Mouse (Mus musculus) T-cell, adult 2 months (primary cell): ENCODE results near the gene Apbb2.

Experiments
- DNase-seq: peaks from one replicate; pipeline ENCODE4 v3.0.0; 2022; ENCODE audit warnings: low spot score

Apbb2 gene

GRCm38 (mm10) chr5:66376589-66377270 is 241.9 kb downstream of the Apbb2 start:
- no peak for DNase-seq

- no peak for DNase-seq
These were observed 244.2 kb downstream of the Apbb2 start for GRCm38 (mm10) chr5:66374413-66374812.

GRCm38 (mm10) chr5:66373515-66374164 is 244.9 kb downstream of the Apbb2 start:
- no peak for DNase-seq

GRCm38 (mm10) chr5:66371131-66371530 is 247.5 kb downstream of the Apbb2 start:
- no peak for DNase-seq

- peak; percentile 24 for DNase-seq
These were observed 249.6 kb downstream of the Apbb2 start for GRCm38 (mm10) chr5:66368966-66369365.

- DNase-seq: no peak
These were observed 250.9 kb downstream of the Apbb2 start for GRCm38 (mm10) chr5:66367641-66368040.

GRCm38 (mm10) chr5:66363274-66364261 is 255.0 kb downstream of the Apbb2 start:
- DNase-seq: no peak

- no peak for DNase-seq
These were observed 257.8 kb downstream of the Apbb2 start for GRCm38 (mm10) chr5:66360739-66361138.

- DNase-seq: no peak
These were observed 258.7 kb downstream of the Apbb2 start for GRCm38 (mm10) chr5:66359742-66360423.

- no peak for DNase-seq
These were observed 263.4 kb downstream of the Apbb2 start for GRCm38 (mm10) chr5:66355147-66355546.

GRCm38 (mm10) chr5:66353876-66354275 is 264.7 kb downstream of the Apbb2 start:
- no peak for DNase-seq

GRCm38 (mm10) chr5:66351836-66352390 is 266.7 kb downstream of the Apbb2 start:
- no peak for DNase-seq

- DNase-seq: no peak
These were observed 267.5 kb downstream of the Apbb2 start for GRCm38 (mm10) chr5:66351064-66351463.

- DNase-seq: no peak
These were observed 268.0 kb downstream of the Apbb2 start for GRCm38 (mm10) chr5:66350611-66351010.

- DNase-seq: no peak
These were observed 270.2 kb downstream of the Apbb2 start for GRCm38 (mm10) chr5:66348421-66348820.

- no peak for DNase-seq
These were observed 271.8 kb downstream of the Apbb2 start for GRCm38 (mm10) chr5:66346756-66347155.

GRCm38 (mm10) chr5:66345140-66345539 is 273.4 kb downstream of the Apbb2 start:
- DNase-seq: no peak

- no peak for DNase-seq
These were observed 274.4 kb downstream of the Apbb2 start for GRCm38 (mm10) chr5:66344182-66344581.

GRCm38 (mm10) chr5:66342285-66342684 is 276.3 kb downstream of the Apbb2 start:
- no peak for DNase-seq

GRCm38 (mm10) chr5:66341848-66342247 is 276.7 kb downstream of the Apbb2 start:
- no peak for DNase-seq

- DNase-seq: no peak
These were observed 278.1 kb downstream of the Apbb2 start for GRCm38 (mm10) chr5:66340356-66341102.
